Mouse (Mus musculus) urinary bladder, postnatal 4 days (tissue): ENCODE results near the gene Sncg.

Source experiments
- DNase-seq, 2 experiments: peaks; one replicate each; pipeline ENCODE4 v3.0.0; 2021 to 2022; ENCODE audit warnings: low spot score in 2 of 2

Sncg gene

GRCm38 (mm10) chr14:34343078-34343477, 31.5 kb downstream of the Sncg start:
- DNase-seq, result no peak

GRCm38 (mm10) chr14:34341993-34342392, 32.6 kb downstream of the Sncg start:
- DNase-seq, result no peak

- no peak for DNase-seq
Observed at GRCm38 (mm10) chr14:34339446-34339845, 35.1 kb downstream of the Sncg start.

DNA sequence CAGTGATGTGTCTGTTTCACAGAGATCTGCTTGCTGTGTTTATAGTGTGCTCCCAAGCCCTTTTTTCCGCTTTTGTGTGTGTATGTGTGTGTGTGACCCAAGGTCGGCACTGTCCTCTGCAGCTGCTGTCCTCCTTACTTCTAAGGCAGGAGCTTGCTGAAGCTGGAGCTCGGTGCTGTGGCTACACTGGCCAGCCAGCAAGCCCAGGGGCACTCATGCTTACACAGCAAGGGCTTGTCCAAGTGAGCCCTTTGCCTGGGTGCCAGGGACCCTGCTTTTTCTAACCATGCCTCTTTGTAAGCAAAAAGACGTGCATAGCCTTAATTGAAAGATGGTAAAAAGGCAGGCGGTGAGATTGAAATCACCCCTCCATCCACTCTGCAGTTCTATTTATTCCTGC, 42.1 kb downstream of the Sncg start:
- no peak for DNase-seq

- DNase-seq, result no peak
Observed at GRCm38 (mm10) chr14:34331886-34332285, 42.7 kb downstream of the Sncg start.

- DNase-seq, result no peak
Observed at GRCm38 (mm10) chr14:34330657-34331158, 43.9 kb downstream of the Sncg start.

- DNase-seq, result no peak
Observed at GRCm38 (mm10) chr14:34327618-34328017, 47.0 kb downstream of the Sncg start.

- DNase-seq, result no peak
Observed at GRCm38 (mm10) chr14:34326606-34327005, 48.0 kb downstream of the Sncg start.

GRCm38 (mm10) chr14:34323576-34324085, 51.0 kb downstream of the Sncg start:
- no peak for DNase-seq
